Mouse (Mus musculus) gastrocnemius, adult 8-10 months (tissue): Measurements from ENCODE around the gene Mtfr1l. TPM values are rescaled to one million over a fixed set of nuclear protein-coding genes. Genes with fewer than 3 reads are reported as not detected.
A peak's percentile ranks its signal among the peaks of the same experiment; 100 is the strongest.

Experiments used
- DNase-seq, 2 experiments: peaks; one replicate each; pipeline ENCODE4 v3.0.0; 2022; ENCODE audit warnings: low spot score in 2 of 2
- total RNA-seq, 4 experiments: library from RNA; stranded (reverse); gene quantifications; 2 replicates each; pipeline ENCODE4 v1.2.4; 2022

Mtfr1l gene
- total RNA-seq, 4 experiments from 2014 or later: 129 to 173 (median 151) TPM

GRCm38 (mm10) chr4:134557626-134558249, 22.6 kb upstream of the Mtfr1l start:
- DNase-seq: no peak

- no peak for DNase-seq
These were observed 20.9 kb upstream of the Mtfr1l start for GRCm38 (mm10) chr4:134555956-134556580.

GRCm38 (mm10) chr4:134553631-134554030, 18.4 kb upstream of the Mtfr1l start:
- no peak for DNase-seq

- DNase-seq: peak in 1 of 2 experiments; percentile 44
These were observed 16.5 kb upstream of the Mtfr1l start, which contains the start of gene Selenon for GRCm38 (mm10) chr4:134551494-134552316. Gene Selenon (minus strand): TSS chr4:134552166.

GRCm38 (mm10) chr4:134549899-134550298, 14.7 kb upstream of the Mtfr1l start:
- no peak for DNase-seq

GRCm38 (mm10) chr4:134548169-134548938, 13.2 kb upstream of the Mtfr1l start:
- peak; percentile 37 to 40 for DNase-seq

GRCm38 (mm10) chr4:134546814-134547705, 11.9 kb upstream of the Mtfr1l start:
- DNase-seq: no peak

- DNase-seq: peak; percentile 89 to 92
These were observed 8.1 kb upstream of the Mtfr1l start for GRCm38 (mm10) chr4:134543261-134543660.

- no peak for DNase-seq
These were observed 7.5 kb upstream of the Mtfr1l start for GRCm38 (mm10) chr4:134542726-134543125.

- DNase-seq: no peak
These were observed 3.9 kb upstream of the Mtfr1l start for GRCm38 (mm10) chr4:134538997-134539580.

- no peak for DNase-seq
These were observed 582 bp upstream of the Mtfr1l start for GRCm38 (mm10) chr4:134535787-134536151.

- peak; percentile 35 to 56 for DNase-seq
These were observed 882 bp downstream of the Mtfr1l start for GRCm38 (mm10) chr4:134534124-134534886.

- DNase-seq: no peak
These were observed 1.8 kb downstream of the Mtfr1l start for GRCm38 (mm10) chr4:134533421-134533820.

- no peak for DNase-seq
These were observed 2.3 kb downstream of the Mtfr1l start for GRCm38 (mm10) chr4:134532928-134533327.

- DNase-seq: no peak
These were observed 9.0 kb downstream of the Mtfr1l start for GRCm38 (mm10) chr4:134526220-134526619.

- DNase-seq: no peak
These were observed 9.4 kb downstream of the Mtfr1l start for GRCm38 (mm10) chr4:134525806-134526205.

- no peak for DNase-seq
These were observed 11.7 kb downstream of the Mtfr1l start for GRCm38 (mm10) chr4:134523447-134523846.

GRCm38 (mm10) chr4:134519281-134519680, 15.9 kb downstream of the Mtfr1l start:
- DNase-seq: no peak

GRCm38 (mm10) chr4:134518541-134518940, 16.6 kb downstream of the Mtfr1l start:
- no peak for DNase-seq
